Mouse (Mus musculus): ENCODE measurements around the gene Babam1.

DNA sequence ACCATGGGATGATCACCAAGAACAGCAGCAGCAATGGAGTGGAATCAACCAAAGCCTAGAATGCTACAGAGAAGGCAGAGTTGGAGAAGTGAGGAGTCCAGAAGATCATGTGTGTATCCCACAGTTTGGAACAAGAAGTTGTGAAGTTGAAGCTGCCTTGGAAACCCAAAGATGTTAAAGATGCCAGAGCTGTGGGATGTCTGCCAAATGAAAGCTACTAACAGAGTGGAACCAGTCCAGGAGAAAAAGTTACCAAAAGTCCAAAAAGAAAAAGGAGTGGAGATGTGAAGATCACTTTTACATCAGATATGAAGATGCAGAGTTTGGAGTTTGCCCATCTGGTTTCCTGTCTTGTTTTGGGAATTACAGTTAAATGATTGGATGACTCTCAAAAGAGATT lies 25.5 kb downstream of the Babam1 start:
- TF ChIP-seq CTCF (IDR thresholded peaks at IDR 0.05; ENCODE audit: low read depth, low read length) (no peak), POLR2A (IDR thresholded peaks at IDR 0.05; ENCODE audit: insufficient read depth, low read length) (no peak)
